Mouse (Mus musculus) heart, postnatal 0 days (tissue): ENCODE measurements at regions not wholly inside any gene's neighbourhood (a gene's known extent, or its start where the extent isn't known, plus 50 kb on each side); places are given as distances from the start of the nearest gene placed in this dataset.
"Not testable (repeated sequence)": the region's sequence is repeated elsewhere in the genome, so short reads cannot be mapped to it uniquely, and the experiment has no call there.

Experiments used
- ATAC-seq: fragments of 200-750 bp; cut with Nextera tagmentation; 2 replicates; pipeline ENCODE4 v1.8.0; 2017; ENCODE audit warnings: low read depth, moderate number of reproducible peaks, moderate library complexity; ENCODE audit not compliant: insufficient read depth
- DNase-seq: peaks from one replicate; pipeline ENCODE4 v3.0.0-alpha.2; 2016; ENCODE audit warnings: low spot score
- H3K27ac ChIP-seq: fragments of 300-500 bp; sonication (generic); 2 replicates; pipeline ENCODE4 v1.5.1; 2014; ENCODE audit warnings: low read depth, mild to moderate bottlenecking
- H3K27me3 ChIP-seq: fragments of 300-500 bp; sonication (generic); 2 replicates; pipeline ENCODE4 v1.6.1; 2014; ENCODE audit warnings: low read length, mixed read lengths; ENCODE audit not compliant: control insufficient read depth, insufficient read depth
- H3K36me3 ChIP-seq: fragments of 300-500 bp; sonication (generic); replicated peaks from 2 replicates; pipeline ENCODE4 v1.6.1; 2014; ENCODE audit warnings: low read length, mixed read lengths; ENCODE audit not compliant: control insufficient read depth, insufficient read depth
- H3K4me1 ChIP-seq: fragments of 300-500 bp; sonication (generic); 2 replicates; pipeline ENCODE4 v1.6.1; 2014; ENCODE audit warnings: antibody characterized with exemption; ENCODE audit not compliant: control insufficient read depth, insufficient read depth
- H3K4me2 ChIP-seq: fragments of 300-500 bp; sonication (generic); 2 replicates; pipeline ENCODE4 v1.6.1; 2014; ENCODE audit warnings: low read depth, mild to moderate bottlenecking, low read length, moderate library complexity
- H3K4me3 ChIP-seq: fragments of 300-500 bp; sonication (generic); 2 replicates; pipeline ENCODE4 v1.5.1; 2014; ENCODE audit warnings: low read depth, low read length
- H3K9ac ChIP-seq: fragments of 300-500 bp; sonication (generic); replicated peaks from 2 replicates; pipeline ENCODE4 v1.6.1; 2014; ENCODE audit warnings: low read depth, low read length, mixed read lengths
- H3K9me3 ChIP-seq: fragments of 300-500 bp; sonication (generic); replicated peaks from 2 replicates; pipeline ENCODE4 v1.6.1; 2016; ENCODE audit warnings: low read length; ENCODE audit not compliant: control insufficient read depth
- CTCF ChIP-seq: IDR thresholded peaks from 2 replicates; pipeline ENCODE4 v1.5.1; 2016; ENCODE audit warnings: antibody characterized with exemption, control low read depth, low read depth
- EP300 ChIP-seq: IDR thresholded peaks from 2 replicates; pipeline ENCODE4 v1.6.1; 2016; ENCODE audit warnings: antibody characterized with exemption, low read depth
- WGBS: fragments of 180-500 bp; shearing (Covaris S2); extraction: QIAGEN DNeasy Blood & Tissue Kit; methylation state at CpG from one replicate; pipeline ENCODE4 v1.1.7; 2014; 5-methylcytosine and 5-hydroxymethylcytosine counted together

DNA sequence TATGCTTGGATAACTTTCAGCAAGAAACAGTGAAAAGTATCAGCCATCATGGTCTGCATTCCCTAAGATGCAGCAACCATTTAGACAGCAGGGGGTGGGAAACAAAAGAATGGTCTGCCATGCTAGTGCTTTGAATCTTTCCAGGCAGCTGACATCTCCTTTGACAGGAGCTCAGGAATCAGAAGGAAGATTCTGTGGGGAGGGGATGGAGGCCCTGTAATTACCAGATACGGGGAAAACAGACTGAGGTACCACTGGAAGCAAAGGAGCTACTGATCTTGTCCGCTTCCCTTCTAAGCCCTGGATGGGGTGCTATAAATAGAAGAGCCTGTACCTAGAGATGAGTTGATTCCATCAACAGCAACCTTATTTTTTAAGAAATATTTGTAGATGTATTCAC lies 233.9 kb downstream of the Phf3 start:
- no peak for DNase-seq
- Histone ChIP-seq H3K9ac (no peak overlapping the region), H3K27ac (no peak overlapping the region), H3K4me1 (no peaks in the 10 kb centered on the region), H3K36me3 (no peaks in the 10 kb centered on the region), H3K4me3 (no peak overlapping the region), H3K27me3 (no peaks in the 10 kb centered on the region), H3K4me2 (no peak overlapping the region), H3K9me3 (no peaks in the 10 kb centered on the region)
- no peak for ATAC-seq
- no peak for TF ChIP-seq EP300
- TF ChIP-seq CTCF: no peak
- 36% methylated on average over 2 of the region's 2 CpGs for WGBS

DNA sequence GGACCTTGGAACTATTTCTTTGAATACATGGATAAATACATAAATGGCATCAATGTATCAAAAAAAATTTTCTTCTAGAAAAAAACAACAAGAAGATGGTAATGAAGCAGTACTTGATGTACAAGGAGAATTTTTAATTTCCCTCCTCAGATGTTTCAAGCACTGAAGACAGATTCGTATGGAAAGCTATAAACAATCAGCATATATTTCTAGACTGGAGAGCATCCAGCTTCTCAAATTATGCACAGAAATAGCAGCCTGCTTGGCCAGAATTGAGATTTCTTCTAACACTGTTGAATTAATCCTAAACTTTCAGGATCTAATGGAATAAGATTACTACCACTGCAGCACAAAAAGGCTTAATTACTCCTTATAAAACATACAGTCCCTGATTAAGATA lies 241.0 kb downstream of the Phf3 start:
- no peak overlapping the region for H3K27ac ChIP-seq
- H3K36me3 ChIP-seq: no peaks in the 10 kb centered on the region
- 58% methylated on average over 1 of the region's 1 CpGs for WGBS
- TF ChIP-seq CTCF (no peak), EP300 (no peak)
- no peaks in the 10 kb centered on the region for H3K27me3 ChIP-seq
- ATAC-seq: no peak
- DNase-seq: no peak
- H3K4me1 ChIP-seq: no peaks in the 10 kb centered on the region
- no peak overlapping the region for H3K9ac ChIP-seq
- H3K9me3 ChIP-seq: no peaks in the 10 kb centered on the region
- H3K4me3 ChIP-seq: no peak overlapping the region
- no peak overlapping the region for H3K4me2 ChIP-seq

DNA sequence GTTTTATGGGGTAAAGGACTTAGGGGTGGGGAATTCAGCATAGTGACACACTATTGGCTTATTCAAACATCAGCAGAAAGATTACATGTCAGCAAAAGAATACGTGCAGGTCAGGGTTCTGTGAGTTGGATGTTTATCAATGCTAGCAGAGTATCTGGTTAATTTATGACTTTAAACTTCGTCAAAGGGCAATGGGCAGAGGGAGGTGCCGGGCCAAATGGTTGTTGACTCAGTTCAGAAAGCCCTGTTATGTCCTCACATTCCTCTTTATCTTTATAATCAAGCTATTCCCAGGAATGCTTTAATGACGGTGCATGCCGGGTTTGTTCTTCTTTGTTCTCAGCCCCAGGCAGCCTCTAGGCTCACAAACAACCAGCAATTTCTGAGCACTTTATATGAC lies 245.9 kb downstream of the Phf3 start:
- not testable (repeated sequence) for ATAC-seq, H3K27me3 ChIP-seq, DNase-seq, H3K9me3 ChIP-seq, H3K9ac ChIP-seq, H3K36me3 ChIP-seq, H3K27ac ChIP-seq, H3K4me1 ChIP-seq, H3K4me3 ChIP-seq, H3K4me2 ChIP-seq
- 63% methylated on average over 5 of the region's 5 CpGs for WGBS

DNA sequence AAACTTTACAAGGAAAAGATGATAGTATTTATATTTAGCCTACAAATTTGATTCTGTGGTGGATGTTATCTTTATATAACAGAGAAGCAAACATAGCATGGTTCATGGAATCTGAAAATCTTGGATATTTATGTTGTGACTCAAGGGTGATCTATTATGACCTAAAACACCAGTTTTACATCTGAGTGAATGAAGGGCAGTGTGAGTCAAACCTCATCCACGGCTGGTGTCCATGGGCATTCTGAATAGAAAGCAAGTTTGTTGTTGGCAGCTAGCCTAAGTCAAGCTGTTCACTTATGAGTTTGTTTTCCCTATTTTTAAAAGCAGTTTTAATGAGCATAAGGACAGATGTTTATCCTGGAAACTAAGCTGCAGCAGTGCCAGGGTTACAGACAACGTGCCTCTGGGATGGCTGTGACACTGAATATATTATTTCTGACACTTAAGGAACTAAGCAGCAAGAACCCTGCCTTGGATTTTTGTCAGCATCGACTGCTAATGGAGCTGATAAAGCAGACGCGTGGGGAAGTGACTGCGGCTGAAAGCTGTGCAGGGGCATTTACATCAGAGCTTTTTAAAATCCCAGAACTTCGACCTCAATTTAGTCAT lies 278.5 kb downstream of the Phf3 start:
- no peak for DNase-seq
- WGBS: 30% methylated on average over 7 of the region's 7 CpGs
- Histone ChIP-seq H3K27ac (no peak overlapping the region), H3K27me3 (no peaks in the 10 kb centered on the region), H3K4me1 (no peaks in the 10 kb centered on the region), H3K36me3 (no peaks in the 10 kb centered on the region), H3K4me2 (no peak overlapping the region), H3K4me3 (no peak overlapping the region), H3K9ac (no peak overlapping the region), H3K9me3 (no peaks in the 10 kb centered on the region)
- ATAC-seq: no peak
- TF ChIP-seq CTCF (no peak), EP300 (no peak)

DNA sequence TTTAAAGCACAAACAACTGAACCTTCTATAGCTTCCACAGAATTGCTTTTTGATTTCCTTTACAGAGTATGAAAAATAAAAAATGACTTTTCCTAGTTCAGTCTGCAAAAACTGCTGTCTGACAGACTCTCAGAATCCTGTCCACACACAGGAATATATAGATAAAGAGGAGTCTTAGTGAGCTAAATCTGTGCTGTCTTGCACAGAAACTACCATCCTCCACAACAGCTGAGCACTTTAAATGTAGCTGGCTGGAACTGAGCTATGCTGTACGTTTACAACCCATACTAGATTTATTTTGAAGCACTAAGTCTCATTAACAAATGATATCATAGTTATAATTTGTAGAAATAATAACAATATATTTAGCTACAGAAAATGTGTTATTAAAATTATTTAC lies 279.7 kb downstream of the Phf3 start:
- TF ChIP-seq EP300 (no peak), CTCF (no peak)
- no peak overlapping the region for H3K4me3 ChIP-seq
- H3K9ac ChIP-seq: no peak overlapping the region
- no peak overlapping the region for H3K4me2 ChIP-seq
- H3K27ac ChIP-seq: no peak overlapping the region
- ATAC-seq: no peak
- no peaks in the 10 kb centered on the region for H3K4me1 ChIP-seq
- H3K27me3 ChIP-seq: no peaks in the 10 kb centered on the region
- H3K9me3 ChIP-seq: no peaks in the 10 kb centered on the region
- WGBS: 33% methylated on average over 1 of the region's 1 CpGs
- H3K36me3 ChIP-seq: no peaks in the 10 kb centered on the region
- DNase-seq: no peak

DNA sequence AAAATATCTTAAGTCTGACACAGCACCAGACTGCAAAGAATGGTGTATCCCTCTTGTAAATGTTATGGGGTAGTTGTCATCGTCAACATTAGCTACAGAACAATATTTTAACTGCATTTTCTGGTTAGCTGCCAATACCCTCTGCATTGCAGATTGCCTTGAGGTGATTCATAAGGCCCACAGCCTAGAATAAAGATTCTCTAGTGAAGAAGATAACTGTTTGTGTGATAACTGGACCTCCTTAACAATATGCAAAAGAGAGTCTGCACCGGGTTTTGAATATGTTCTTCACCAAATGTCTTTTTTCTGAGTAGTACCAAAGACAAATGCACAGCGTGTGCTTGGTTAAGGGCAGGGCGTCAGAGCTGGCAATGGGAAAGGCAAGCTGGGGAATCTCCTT lies 283.0 kb downstream of the Phf3 start:
- Histone ChIP-seq H3K4me2 (no peak overlapping the region), H3K27me3 (no peaks in the 10 kb centered on the region), H3K9ac (no peak overlapping the region), H3K27ac (no peak overlapping the region), H3K36me3 (no peaks in the 10 kb centered on the region), H3K9me3 (no peaks in the 10 kb centered on the region), H3K4me1 (no peaks in the 10 kb centered on the region), H3K4me3 (no peak overlapping the region)
- ATAC-seq: no peak
- DNase-seq: no peak
- WGBS: 41% methylated on average over 4 of the region's 4 CpGs
- TF ChIP-seq EP300: no peak
- no peak for TF ChIP-seq CTCF
